Mouse (Mus musculus): Measurements from ENCODE around the gene Sys1.

Gene Sys1

DNA sequence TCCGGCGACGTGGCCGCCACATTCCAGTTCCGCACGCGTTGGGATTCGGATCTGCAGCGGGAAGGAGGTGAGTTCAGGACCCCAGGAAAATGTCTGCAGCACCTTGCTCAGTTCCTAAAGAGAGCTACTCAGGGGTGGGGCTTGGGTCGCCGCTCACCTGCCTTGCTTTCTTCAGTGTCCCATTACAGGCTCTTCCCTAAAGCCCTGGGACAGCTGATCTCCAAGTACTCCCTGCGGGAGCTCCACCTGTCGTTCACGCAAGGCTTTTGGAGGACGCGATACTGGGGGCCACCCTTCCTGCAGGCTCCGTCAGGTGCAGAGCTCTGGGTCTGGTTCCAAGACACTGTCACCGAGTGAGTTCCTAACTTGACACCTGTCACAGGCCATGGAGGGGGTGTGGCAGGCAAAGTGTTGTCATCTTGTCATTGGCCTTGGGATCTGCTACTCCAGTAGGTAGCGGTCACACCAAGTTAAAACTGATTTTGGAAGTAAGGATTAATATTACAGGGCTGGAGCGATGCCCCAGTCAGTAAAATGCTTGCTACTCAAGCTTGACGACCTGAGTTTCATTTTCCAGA, 41.0 kb downstream of the Sys1 start:
- no peak for DNase-seq (ENCODE audit: extremely low spot score, low spot score)

GRCm38 (mm10) chr2:164499317-164499716, 42.6 kb downstream of the Sys1 start:
- no peak for DNase-seq (ENCODE audit: extremely low spot score, low spot score)

GRCm38 (mm10) chr2:164500511-164500910, 43.7 kb downstream of the Sys1 start:
- no peak for DNase-seq (ENCODE audit: extremely low spot score, low spot score)

DNA sequence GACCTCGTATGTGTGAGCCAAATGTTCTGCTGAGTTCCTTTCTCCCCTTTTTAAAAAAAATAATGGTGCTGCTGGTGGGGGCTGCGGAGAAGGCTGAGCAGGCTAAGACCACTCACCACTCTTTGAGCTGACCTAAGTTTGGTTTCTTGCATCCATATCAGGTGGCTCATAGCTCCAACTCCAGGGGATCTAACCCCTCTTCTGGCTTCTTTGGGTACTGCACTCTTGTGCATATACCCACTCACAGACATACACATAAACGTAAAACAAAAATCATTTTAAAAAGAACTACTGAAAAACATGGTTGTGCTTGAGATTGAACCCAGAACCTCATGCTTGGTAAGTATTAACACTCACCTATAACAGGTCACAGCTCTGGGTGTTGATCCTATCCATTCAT, 48.2 kb downstream of the Sys1 start:
- DNase-seq (ENCODE audit: extremely low spot score, low spot score) = no peak

DNA sequence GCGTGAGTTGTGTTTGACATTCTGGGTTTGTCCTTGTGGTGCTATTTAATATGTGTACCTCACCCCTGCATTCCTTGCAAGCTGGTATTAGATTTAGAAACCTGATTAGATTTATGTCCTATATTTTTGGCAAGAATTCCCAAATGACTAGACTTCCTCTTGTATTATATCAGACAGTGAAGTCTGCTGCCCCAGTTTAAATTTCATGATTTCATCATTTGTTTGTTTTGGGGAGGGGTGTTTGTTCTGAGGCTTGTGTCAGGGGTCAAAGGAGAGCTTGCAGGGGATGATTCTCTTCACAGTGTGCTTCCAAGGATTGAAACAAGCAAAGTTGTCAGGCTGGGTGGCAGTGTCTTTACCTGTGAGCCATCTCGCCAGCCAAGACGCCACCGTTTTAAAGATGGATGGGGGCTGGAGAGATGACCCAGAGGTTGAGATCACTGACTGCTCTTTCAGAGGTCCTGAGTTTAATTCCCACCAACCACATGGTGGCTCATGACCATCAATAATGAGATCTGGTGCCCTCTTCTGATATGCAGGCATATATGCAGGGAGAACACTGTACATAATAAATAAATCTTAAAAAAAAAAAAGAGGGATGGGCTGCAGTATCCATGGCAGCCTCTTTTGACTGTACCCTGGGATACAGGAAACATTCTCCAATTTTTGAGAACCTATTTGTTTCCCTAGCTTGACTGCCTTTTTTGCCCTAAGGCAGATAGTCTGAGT, 49.0 kb downstream of the Sys1 start:
- no peak for DNase-seq (ENCODE audit: extremely low spot score, low spot score)

DNA sequence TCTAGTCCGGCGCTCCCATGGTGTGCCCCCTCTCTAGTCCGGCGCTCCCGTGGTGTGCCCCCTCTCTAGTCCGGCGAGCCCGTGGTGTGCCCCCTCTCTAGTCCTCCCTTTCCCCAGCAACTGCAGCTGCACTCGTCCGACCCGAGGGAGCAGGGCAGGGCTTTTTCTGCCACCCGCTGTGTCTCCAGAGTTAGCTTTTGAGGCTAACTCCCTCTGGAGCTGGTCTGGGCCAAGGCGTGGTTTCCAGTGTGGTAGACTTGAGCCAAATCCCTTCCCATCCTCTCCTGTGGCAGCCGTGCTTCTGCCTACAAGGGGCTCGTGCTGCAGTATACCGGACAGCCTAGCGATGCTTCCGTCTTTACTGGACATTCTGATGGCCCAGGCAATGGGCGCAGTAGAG, 51.0 kb downstream of the Sys1 start:
- no peak for DNase-seq (ENCODE audit: extremely low spot score, low spot score)

DNA sequence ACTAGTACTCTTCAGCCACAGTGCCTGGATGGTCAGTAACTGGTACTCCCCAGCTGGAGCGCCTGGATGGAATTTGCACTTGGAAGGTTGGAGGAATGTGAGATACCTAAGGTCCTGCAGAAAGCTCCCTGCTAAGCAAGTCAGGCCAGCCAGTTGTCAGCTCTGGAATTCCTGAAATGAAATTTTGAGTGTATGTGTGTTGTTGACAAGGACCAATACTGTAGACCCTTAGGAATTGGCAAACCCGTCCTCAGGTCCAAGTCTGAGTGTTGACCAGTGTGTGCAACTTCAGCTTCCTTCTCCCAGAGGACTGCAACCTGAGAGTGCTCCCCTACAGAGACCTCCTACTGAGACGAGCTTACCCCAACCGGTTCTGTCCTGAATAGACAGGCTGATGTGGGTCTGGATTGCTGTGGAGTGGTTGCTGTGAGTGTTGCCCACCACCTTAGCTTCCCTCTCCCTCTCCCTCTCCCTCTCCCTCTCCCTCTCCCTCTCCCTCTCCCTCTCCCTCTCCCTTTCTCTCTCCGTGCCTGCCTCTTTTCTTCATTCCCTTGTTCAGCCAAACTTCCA, 53.9 kb downstream of the Sys1 start:
- no peak for DNase-seq (ENCODE audit: extremely low spot score, low spot score)

DNA sequence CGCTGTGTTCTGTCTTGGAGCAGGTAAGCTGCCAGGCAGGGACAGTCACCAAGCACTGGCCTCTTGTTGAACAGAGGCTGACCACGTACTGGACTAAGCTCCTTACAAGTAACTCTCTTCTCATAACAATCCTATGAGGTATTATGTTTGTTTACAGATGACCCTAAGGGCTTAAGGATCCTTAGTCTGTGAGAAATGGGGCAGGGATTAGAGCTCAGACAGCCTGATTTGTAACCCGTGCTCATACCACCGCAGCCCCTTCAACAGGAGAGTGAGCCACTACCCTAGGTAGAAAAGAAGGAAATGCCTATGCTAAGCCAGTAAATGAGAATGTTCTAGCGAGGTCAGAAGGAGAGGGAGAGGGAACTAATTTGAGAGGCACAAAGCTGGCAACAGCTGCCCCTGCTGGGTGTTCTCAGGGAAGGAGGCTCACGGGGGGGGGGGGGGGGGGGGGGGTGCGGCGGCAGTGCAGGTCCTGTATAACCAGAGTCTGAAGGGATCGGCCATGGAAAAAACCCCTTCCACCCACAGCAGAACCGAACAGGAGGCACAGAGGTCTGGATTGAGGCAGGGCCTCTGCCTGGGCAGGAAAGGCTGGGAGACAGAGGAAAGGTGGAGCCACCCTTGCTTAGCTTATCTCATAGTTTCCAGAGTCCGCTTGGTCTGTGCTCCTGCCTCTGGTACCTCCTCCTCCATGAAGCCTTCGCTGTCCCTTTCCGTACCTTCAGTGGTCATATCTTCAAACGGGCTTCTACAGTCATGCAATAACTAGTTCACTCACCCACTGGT, 55.6 kb downstream of the Sys1 start:
- no peak for DNase-seq (ENCODE audit: extremely low spot score, low spot score)

DNA sequence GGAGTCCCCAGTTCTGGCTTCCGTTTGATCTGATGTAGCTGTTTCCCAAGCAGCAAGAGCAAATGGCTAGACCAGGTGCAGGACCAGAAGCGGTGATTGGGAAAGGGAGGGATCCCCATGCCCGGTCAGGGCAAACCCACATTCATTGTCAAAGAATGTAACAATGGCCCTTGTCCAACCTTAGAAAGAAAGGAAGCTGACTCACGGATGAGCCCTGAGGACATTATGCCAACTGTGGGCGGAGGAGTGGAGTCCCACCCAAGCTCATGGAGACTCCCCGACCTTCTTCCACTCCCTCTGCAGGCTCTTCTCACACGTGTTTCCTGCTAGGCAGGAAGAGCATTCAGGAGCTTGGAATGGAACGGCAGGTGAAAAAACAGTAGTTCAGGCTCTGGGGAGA, 56.6 kb downstream of the Sys1 start:
- DNase-seq (ENCODE audit: extremely low spot score, low spot score) = no peak

- no peak for DNase-seq (ENCODE audit: extremely low spot score, low spot score)
Observed at GRCm38 (mm10) chr2:164514916-164515315, 58.2 kb downstream of the Sys1 start.

- no peak for DNase-seq (ENCODE audit: extremely low spot score, low spot score)
Observed at GRCm38 (mm10) chr2:164515897-164516296, 59.1 kb downstream of the Sys1 start.

- DNase-seq (ENCODE audit: extremely low spot score, low spot score) = no peak
Observed at GRCm38 (mm10) chr2:164516592-164516991, 59.8 kb downstream of the Sys1 start.

GRCm38 (mm10) chr2:164517485-164518221, 60.9 kb downstream of the Sys1 start:
- peak; percentile 66 for DNase-seq (ENCODE audit: extremely low spot score, low spot score)

GRCm38 (mm10) chr2:164518266-164519170, 61.8 kb downstream of the Sys1 start:
- DNase-seq (ENCODE audit: extremely low spot score, low spot score) = no peak

- no peak for DNase-seq (ENCODE audit: extremely low spot score, low spot score)
Observed at GRCm38 (mm10) chr2:164519171-164519526, 62.4 kb downstream of the Sys1 start.

GRCm38 (mm10) chr2:164520782-164521181, 64.0 kb downstream of the Sys1 start:
- peak; percentile 40 for DNase-seq (ENCODE audit: extremely low spot score, low spot score)

DNA sequence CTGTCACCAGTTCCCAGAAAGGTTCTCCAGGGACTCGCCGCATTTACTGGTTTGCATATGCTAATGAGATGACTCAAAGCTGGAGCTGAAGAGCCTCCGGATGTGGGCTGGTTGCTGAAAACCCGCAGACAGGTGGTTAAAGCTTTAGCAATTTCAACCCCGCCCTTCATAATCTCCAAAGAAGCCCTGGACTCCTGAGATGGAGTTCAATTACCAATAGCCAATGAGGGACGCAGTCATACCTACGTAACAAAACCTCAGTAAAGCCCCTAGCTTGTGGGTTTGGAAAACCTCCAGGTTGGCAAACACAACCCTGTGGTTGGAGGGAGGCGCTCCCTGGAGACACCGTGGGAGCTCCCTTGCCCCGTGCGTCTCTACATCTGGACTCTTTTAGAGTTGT, 65.1 kb downstream of the Sys1 start:
- DNase-seq (ENCODE audit: extremely low spot score, low spot score) = no peak

DNA sequence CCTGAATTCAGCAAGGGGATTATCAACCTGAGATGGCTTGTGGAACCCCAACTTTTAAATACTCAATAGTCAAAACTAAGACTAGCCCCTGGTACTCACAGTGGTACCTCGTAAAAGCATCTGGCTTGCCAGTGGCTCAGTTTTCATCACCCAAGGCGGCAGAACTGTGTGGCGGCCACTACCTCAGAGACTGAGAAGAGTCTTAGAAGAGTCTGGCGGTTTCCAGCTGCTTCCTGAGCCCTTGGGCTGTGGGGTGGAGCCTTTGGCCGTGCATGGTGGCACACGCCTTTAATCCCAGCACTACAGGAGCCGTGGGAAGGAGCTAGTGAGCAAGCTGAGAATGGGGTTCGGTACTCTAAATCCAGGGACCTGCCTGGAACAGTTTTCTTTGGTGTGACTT, 65.5 kb downstream of the Sys1 start:
- no peak for DNase-seq (ENCODE audit: extremely low spot score, low spot score)

DNA sequence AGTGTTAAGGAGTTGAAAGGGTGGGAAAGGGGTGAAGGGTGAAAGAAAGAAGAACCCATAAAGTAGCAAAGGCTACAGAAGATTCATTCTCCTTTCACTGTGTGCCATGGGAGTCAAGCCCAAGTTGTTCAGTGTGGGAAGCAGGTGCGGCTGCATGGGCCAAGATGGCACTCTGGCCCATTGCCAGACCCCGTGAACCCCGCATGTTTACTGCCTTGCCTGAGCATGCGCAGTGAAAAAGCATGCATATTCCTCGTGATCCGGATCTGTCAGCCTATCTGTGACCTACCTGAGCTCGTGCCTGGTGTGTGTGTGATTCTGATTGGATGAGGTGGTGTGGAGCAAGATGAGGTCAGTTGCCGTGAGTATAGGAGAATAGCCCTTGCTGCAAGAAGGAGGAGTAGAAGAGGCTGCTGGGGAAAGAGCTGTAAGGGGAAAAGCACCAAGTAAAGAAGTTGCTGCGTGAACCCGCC, 66.6 kb downstream of the Sys1 start:
- DNase-seq (ENCODE audit: extremely low spot score, low spot score) = no peak

- DNase-seq (ENCODE audit: extremely low spot score, low spot score) = no peak
Observed at GRCm38 (mm10) chr2:164528557-164528956, 71.8 kb downstream of the Sys1 start.

Data from neural tube, embryonic 10.5 days (tissue).